Mouse (Mus musculus): ENCODE results near the gene Atp12a. TPM values are rescaled to one million over a fixed set of nuclear protein-coding genes. Genes with fewer than 3 reads are reported as not detected.
A peak's percentile ranks its signal among the peaks of the same experiment; 100 is the strongest.

Gene Atp12a
- total and polyA plus RNA-seq, 3 experiments = 0.03 to 2.0 TPM; not detected in 1

- DNase-seq = no peak
These were observed 14.5 kb downstream of the Atp12a start for GRCm38 (mm10) chr14:56379336-56379735.

DNA sequence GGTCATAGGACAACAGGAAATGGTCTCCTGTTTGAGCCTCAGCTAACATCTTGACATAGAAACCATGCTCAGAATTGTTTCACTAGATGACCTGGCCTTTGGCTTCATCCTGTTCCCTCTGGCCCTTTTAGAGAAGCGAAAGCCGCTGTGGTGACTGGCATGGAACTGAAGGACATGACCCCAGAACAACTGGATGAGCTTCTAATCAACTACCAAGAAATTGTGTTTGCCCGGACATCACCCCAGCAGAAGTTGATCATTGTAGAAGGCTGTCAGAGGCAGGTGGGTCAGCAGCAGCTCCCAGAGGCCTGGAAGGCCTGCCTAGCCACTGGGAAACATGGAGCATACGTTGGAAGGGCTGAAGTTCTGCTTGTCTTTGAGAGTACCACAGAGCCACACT, 17.5 kb downstream of the Atp12a start:
- no peak for DNase-seq

- no peak for DNase-seq
These were observed 25.4 kb downstream of the Atp12a start for GRCm38 (mm10) chr14:56390247-56390646.

DNA sequence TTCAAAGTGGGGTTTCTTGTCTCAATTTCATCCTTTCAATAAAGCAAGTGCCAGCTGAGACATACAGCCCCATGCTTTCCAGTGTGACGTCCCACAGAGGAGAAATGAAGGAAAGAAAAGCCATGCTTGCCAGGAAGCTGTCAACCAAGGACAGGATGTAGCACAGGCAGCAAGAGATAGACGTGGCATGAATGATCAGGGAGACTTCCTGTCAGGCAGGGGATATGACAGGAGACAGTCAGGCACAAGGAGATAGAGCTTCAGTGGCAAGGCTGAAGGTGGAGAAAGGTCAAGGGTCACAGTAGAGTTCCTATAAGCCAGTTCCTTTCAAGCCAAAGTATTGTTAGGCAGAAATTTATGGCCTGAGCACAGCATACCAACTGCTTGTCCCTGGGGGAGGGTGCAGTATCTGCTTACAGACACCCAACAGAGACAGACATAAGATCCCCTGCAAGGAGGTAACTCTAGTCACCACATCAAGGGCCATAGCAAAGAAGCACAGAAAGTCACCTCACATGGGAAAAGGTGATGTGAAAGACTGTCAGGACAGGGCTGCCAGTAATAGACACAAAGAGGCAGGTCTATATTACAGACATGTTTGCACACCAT, 28.9 kb downstream of the Atp12a start:
- DNase-seq = no peak

DNA sequence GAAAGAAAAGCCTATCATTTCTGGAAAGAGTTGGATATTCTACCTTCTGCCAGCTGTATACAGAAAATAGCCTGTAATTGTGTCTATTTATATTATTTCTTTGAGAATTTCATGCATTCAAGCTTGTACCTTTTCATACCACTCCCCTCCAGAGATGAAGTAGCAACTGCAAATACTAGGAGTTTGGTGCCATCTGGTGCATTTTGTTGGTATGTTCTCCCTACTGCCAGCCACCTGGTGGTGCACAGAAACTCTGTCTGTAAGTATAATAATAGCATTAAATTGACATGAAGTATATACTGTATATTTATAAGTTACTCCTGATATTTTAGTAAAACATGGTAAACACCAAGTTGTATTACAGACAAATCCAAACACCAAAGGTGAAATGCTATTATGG, 33.1 kb downstream of the Atp12a start:
- peak; percentile 42 for DNase-seq

GRCm38 (mm10) chr14:56402311-56403071, 37.6 kb downstream of the Atp12a start, which contains the start of gene Rnf17:
Gene Rnf17 (plus strand): TSS chr14:56402581.
- DNase-seq = peak; percentile 11

GRCm38 (mm10) chr14:56403072-56403375, 38.2 kb downstream of the Atp12a start:
- no peak for DNase-seq

Other genes starting within 250 kb of the Atp12a start
- not detected for gene Gzme, start 244.4 kb upstream of the Atp12a start, total RNA-seq (2021)
- not detected in 2 replicates for gene Gzme, start 244.4 kb upstream of the Atp12a start, polyA plus RNA-seq (2012; rRNA removed)
- gene Gzmd, start 232.5 kb upstream of the Atp12a start, total RNA-seq (2021) = not detected
- gene Gzmd, start 232.5 kb upstream of the Atp12a start, polyA plus RNA-seq (2012; rRNA removed) = not detected in 2 replicates
- not detected for gene Gzmg, start 205.5 kb upstream of the Atp12a start, total RNA-seq (2021)
- not detected in 2 replicates for gene Gzmg, start 205.5 kb upstream of the Atp12a start, polyA plus RNA-seq (2012; rRNA removed)
- gene Gzmn, start 190.5 kb upstream of the Atp12a start, total RNA-seq (2021) = not detected
- not detected in 2 replicates for gene Gzmn, start 190.5 kb upstream of the Atp12a start, polyA plus RNA-seq (2012; rRNA removed)
- not detected for gene Gzmf, start 153.7 kb upstream of the Atp12a start, total RNA-seq (2021)
- not detected in 2 replicates for gene Gzmf, start 153.7 kb upstream of the Atp12a start, polyA plus RNA-seq (2012; rRNA removed)
- not detected for gene Gzmc, start 130.4 kb upstream of the Atp12a start, total RNA-seq (2021)
- not detected in 2 replicates for gene Gzmc, start 130.4 kb upstream of the Atp12a start, polyA plus RNA-seq (2012; rRNA removed)
- under 1 TPM in 1 of 2 experiments, not detected in 1; 0.35 TPM for gene Gzmb, start 102.8 kb upstream of the Atp12a start, total RNA-seq (2021)
- gene Gzmb, start 102.8 kb upstream of the Atp12a start, polyA plus RNA-seq (2012; rRNA removed) = 0.16 and 0.30 TPM in 2 replicates
- gene Rnf17, start 37.5 kb downstream of the Atp12a start, total RNA-seq (2021) = under 1 TPM; 0.69 to 0.84 TPM
- 0.02 TPM in 1 of 2 replicates, not detected in the other for gene Rnf17, start 37.5 kb downstream of the Atp12a start, polyA plus RNA-seq (2012; rRNA removed)
- gene Cenpj, start 210.4 kb downstream of the Atp12a start, total RNA-seq (2021) = 1 to 10 TPM; 8.0 to 9.3 TPM
- 3.1 and 3.3 TPM in 2 replicates for gene Cenpj, start 210.4 kb downstream of the Atp12a start, polyA plus RNA-seq (2012; rRNA removed)
- gene Parp4, start 210.6 kb downstream of the Atp12a start, total RNA-seq (2021) = 10 to 100 TPM; 32.7 to 34.7 TPM
- 2.6 and 4.4 TPM in 2 replicates for gene Parp4, start 210.6 kb downstream of the Atp12a start, polyA plus RNA-seq (2012; rRNA removed)